Mouse (Mus musculus): ENCODE results near the gene Lrrn4cl. TPM values are rescaled to one million over a fixed set of nuclear protein-coding genes. Genes with fewer than 3 reads are reported as not detected.

The Lrrn4cl gene
- polyA plus RNA-seq (2015; fragmentation: Nextera tagmentation; extraction: Ambion mirVana) = 1.4 and 2.2 TPM in 2 replicates

DNA sequence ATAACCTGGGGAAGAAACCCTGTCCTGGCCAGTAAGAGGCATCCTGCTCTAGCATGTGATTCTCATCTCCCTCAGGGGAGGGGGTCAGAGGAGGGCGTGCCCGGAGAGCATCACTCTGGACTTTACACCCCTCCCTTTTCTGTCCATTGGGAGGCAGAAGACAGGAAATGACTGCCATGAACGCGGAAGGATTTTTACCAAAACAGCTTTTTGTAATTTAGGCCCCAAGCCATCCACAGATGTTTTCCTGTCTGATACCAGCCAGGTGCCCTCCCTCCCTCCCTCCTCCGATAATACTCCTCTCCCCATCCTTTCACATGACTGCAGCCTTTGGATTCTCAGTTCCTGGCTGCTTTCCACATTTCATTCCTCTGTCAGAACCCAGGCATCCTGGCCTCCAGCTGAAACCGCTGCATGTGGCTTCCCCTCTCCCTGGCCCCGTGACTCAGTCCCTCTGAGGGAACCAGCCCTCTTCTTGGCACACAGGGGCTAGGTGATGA lies at the start of gene Lrrn4cl:
Lrrn4cl (plus strand) TSS at position 367 of the 500 bp plus-strand sequence.

DNA sequence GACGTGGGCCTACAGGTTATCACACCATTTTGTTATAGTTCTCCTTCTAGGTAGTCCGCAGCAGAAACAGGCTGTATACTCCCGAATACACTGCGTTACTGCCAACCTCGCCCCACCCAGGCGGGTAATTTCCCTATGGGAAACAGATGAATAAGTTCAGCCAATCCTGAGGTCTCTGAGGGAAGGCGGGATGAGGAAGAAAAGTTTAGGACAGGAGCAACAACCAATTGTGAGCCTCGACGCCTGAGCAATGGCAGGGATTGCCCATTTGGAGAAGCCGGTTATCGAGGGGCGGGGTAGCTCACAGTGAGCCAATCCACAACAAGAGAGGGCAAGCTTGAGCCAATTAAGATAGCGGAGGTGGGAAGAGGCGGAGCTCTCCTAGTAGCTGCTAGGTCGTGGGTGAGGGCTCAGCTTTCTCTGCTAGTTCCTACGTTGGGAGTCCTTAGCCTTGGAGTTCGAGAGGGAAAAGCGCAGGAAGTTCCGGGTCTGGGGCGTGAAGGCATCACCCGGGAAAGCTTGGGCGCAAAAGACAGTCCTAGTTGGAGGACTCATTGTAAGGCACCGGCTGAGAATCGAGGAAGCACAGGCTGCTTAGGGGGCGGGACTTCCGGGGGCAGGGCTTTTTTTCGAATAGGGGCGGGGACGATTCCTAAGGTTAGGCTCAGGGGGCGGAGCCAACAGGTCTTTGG lies 48.3 kb upstream of the Lrrn4cl start, which contains the start of gene Zbtb3:
Zbtb3 (plus strand) TSS at position 426 of the 692 bp plus-strand sequence.

DNA sequence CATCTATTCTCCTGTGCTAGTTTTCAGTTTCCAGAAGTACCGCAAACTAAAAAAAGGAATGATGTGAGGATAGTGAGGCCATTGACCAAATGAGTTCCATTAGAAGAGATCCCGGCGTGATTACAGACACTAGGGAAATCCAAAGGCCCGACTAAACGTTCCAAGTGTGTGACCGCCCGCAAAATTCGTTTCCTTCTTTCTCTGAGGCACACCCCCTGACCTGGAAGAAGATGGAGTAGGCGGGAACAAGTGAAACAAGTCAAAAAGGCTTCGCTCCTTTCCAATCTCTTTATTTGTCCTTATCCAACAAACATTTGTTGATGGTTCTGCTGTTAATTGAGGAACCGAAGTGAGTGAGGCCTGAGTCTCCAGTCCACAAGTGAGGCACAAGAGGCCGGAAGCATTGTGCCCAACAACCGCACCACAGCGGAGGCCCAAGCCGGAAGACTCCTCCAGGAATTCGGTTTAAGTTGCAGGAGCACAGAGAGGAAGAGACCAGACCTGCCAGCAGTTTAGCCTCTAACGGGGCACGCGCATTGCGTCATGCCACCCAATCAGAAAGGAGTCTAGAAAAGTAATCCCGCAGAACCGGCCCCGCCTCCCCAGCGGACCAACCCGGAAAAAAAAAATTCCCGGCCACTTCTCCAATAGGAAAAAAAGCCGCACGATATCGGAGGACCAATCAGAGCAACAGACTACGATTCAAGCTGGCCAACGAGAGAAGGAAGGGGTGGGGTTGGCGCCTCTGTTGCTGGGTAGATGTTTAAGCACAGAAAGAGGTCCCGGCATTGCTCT lies 31.6 kb upstream of the Lrrn4cl start, which contains the start of gene Ttc9c:
Ttc9c (minus strand) TSS at position 533 of the 795 bp plus-strand sequence.

DNA sequence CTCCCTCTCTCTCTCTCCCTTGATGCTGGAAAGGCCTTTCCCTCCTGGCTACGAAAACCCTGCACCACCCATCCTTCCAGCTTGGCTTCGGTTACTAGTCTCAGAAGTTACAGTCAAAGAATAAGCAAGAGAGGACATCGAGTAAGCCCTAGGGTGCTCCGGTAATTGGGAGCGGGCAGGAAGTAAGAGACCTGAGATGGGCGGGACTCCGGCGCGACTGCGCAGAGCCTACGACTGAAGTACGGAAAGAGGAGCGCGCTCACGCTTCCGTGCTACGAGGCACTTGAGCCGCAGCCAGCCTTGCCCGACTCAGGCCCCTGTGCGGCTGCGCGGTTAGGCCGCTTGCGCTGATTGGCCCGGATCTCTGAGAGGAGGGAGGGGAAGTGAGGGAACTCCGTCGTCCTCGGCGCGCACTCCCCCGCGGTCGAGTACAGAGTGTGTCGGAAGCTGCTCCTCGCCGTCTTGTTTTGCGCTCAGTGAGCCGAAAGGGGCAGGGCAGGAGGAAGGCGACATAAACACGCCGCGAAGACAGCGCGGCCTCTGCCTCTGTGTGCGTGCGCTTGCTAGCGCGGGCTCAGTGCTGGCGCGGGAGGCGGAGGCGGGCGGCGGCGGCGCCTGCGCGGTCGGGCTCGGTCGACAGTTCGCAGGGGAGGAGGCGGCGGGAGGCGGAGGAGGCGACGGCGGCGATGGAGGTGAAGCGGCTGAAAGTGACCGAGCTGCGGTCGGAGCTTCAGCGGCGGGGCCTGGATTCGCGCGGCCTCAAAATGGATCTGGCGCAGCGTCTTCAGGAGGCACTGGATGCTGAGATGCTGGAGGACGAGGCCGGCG lies 30.8 kb upstream of the Lrrn4cl start, which contains the start of gene Hnrnpul2:
Hnrnpul2 (plus strand) TSS at position 415 of the 828 bp plus-strand sequence.

DNA sequence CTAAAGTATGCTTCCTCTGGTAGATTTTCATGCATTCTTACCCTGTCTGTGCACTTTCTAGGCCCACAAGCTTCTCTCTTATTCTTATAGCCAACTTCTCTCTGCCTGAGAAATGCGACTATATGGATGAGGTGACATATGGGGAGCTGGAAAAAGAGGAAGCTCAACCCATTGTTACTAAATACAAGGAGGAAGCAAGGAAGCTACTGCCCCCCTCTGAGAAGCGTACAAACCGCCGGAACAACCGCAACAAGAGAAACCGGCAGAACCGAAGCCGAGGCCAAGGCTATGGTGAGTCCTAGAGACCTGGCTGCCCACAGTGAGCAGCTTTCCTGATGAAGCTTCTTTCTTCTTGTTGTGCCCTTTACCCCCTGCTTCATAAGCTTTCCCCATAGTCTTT lies 20.9 kb upstream of the Lrrn4cl start, which contains the start of gene AC129217.1:
AC129217.1 (plus strand) TSS at position 114 of the 400 bp plus-strand sequence.

DNA sequence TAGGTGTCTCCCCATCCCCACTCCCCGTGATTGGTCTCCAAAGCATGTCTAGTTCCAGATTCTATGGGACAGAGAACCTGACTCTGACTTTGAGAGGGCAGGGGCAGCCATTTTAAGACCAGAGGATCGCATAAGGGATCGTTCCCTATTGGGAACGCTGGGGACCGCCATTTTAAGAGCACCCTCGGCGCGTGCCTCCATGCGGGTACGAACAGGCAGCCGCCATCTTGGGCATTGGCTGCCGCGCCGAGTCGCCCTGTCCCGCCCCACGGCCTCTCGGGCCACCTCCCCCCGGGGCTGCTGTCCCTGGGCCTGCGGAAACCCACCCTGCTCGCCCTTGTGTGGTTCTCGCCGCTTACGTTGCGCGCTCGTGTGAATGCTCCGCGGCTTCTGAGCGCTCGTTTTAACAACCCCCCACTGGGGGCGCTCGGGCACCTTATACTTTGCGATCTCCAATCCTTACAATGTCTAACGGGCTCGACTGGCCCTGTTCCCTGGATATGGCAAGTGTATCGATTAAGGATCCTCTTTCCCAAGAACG lies 13.2 kb upstream of the Lrrn4cl start, which contains the start of gene Bscl2:
Bscl2 (plus strand) TSS at position 217 of the 541 bp plus-strand sequence.

DNA sequence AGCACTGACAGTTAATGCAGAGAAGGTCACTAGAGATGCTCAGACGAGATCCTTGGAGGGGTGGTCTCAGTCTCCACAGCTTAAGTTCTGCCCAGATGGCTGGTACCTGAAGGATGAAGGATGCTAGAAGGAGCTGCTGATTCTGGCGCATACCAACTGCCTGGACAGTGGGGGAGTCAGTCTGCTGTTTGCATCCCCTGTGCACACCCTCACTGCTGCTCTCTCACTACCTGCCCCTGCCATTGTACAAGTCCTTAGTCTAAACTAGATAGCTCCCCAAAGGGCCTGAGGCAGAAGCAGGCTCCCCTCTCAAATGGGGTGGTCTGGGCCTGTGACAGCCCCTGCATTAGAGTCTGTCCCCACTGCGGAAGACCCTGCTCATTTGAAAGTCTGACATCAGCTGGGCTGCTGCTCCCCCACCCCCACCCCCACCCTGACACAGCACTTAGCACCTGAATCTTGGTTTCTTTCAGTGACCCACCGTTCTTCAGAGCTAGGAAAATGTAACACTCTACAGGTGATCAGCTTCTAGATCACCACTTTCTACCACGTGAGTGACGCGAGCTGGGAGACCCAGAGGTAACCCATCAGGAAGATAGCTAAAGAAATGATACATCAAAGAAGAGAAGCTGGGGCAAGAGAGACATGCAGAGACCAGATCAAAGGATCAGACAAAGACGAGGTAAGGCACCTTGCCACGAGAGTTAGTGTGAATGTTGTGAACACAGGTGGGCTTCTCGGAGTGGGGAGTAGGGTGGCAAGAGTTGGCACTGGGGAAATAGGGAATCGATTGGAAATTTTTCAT lies 11.3 kb upstream of the Lrrn4cl start, which contains the start of gene Gng3:
Gng3 (minus strand) TSS at position 92 of the 805 bp plus-strand sequence.

DNA sequence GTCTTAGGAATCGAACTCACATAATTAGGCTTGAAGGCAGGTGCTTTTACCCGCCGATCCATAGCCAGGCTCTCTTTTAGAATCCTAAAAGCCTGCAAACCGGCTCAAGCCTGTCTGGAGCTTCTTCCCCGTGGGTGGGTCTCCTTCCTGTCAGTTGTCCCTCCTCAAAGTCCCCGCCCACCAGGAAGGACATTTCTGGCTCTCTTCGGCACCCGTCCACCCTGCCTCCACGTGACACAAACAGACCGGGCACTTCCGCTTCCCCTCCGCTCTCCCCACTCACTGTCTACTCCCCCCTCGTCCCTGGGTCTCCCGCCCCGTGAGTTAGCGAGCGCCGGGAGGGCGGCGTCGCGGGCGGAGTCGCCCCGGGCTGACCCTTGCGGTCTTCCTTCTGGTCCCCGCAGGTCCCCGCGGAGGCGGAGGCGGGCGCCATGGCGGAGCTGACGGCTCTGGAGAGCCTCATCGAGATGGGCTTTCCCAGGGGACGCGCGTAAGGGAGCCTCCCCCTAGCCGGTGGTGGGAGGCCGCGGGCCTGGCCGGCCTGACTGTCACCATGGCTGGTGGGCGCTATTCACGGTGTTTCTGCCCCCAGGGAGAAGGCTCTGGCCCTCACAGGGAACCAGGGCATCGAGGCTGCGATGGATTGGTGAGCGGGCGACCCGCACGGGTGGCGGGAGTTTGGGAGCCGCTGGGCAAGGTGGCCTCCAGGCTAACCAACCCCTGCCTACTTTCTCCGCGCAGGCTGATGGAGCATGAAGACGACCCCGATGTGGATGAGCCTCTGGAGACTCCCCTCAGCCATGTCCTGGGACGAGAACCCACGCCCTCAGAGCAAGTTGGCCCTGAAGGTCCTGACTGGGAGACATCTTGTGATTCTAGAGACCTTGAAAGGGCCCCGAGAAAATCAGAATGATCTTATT lies 21.0 kb downstream of the Lrrn4cl start, which contains the start of gene Ubxn1:
Ubxn1 (plus strand) TSS at position 230 of the 920 bp plus-strand sequence.

DNA sequence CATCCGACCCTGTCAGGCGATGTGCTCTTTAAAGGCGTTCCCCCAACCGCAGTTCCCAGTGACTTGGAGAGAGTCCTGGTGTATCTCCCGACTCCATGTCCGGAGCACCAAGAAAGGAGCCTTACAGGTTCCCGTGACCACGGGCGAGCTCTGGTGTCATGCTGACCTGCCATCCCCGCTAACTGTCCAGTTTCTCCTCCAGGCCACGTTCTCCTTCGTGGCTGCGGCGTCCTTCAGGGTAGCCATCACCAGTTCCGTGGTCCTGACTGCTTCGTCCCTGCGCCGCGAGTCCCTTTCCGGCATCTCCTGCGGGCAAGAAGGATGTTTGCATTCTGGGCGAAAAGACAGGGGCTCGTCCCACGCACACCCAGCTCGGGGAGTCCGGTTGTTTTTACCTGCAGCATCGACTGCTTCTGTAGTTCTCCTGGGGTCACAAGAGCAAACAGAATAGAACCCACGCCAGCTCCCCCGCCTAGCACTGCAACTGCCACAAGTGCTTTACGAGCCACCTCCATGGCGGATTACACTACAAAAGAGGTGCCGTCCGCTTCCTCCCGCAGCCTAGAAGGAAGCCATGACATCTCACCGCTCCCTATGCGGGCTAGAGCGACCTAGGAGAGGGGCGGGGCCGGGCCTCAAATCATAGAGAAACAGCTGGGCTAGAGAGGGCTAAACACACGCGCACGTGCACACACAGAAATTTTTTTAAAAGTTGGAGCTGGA lies 29.9 kb downstream of the Lrrn4cl start, which contains the start of gene Uqcc3:
Uqcc3 (minus strand) TSS at position 613 of the 723 bp plus-strand sequence.

DNA sequence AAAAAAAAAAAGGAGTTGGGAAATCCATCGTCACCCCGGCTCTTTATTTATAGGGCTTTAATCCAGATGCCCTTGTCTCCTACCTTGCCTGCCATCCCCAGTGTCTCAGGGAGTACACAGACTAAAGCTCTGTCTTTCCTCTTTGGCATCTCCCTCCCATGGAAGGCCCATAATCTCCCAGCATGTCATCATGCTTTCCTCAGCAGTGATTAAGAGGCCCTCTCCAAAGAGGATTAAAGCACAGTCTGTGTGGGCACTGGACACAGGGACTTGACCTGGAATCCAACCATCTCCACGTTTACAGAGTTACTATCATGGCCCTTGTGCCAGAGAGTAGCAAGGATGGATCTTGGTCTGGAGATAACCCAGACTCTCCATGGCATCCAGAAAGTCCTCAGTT lies 33.0 kb downstream of the Lrrn4cl start, which contains the start of the genes Lbhd1 and Gm49403:
Lbhd1 (plus strand) TSS at position 117 of the 400 bp plus-strand sequence.
Gm49403 (plus strand) TSS at position 315 of the 400 bp plus-strand sequence.

DNA sequence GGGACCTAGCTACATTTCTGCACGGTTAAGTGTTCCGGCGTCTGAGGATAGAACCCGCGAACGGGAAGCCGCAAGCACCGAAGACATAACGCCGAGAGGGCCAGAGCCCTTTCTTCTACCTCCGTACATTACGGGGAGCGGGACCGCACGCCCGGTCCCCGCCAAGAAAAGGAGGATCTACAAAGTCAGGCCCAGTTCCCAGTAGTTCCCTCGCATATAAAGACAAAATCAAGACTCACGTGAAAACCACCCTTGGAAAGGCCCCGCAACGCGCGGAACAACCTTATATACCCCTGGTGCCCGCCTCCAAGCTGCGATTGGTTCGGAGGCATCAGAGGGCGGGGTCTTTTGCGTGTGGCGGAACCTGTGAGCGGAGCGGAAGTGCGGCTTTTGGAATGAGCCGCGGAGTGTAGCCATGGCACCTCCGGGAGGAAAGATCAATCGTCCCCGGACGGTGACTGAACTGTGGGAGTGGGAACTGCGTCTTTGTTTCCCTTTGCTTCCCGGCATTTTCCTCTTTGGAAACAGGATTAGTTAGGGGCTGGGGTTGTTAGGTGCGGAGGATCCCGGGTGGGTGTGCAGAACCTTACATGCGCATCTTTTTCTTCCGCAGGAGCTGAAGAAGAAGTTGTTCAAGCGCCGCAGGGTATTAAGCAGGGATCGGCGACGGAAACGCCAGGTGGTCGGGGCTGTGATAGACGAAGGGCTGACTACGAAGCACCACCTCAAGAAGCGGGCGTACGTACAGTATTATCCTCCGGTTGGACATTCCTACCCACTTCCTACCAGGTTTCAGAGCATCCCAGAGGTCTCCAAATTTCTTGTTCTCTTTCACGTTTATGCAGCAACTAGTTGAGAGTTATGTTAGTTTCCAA lies 38.2 kb downstream of the Lrrn4cl start, which contains the start of the genes 1810009A15Rik and Gm49416:
1810009A15Rik (plus strand) TSS at position 343 of the 875 bp plus-strand sequence.
Gm49416 (plus strand) TSS at position 416 of the 875 bp plus-strand sequence.

DNA sequence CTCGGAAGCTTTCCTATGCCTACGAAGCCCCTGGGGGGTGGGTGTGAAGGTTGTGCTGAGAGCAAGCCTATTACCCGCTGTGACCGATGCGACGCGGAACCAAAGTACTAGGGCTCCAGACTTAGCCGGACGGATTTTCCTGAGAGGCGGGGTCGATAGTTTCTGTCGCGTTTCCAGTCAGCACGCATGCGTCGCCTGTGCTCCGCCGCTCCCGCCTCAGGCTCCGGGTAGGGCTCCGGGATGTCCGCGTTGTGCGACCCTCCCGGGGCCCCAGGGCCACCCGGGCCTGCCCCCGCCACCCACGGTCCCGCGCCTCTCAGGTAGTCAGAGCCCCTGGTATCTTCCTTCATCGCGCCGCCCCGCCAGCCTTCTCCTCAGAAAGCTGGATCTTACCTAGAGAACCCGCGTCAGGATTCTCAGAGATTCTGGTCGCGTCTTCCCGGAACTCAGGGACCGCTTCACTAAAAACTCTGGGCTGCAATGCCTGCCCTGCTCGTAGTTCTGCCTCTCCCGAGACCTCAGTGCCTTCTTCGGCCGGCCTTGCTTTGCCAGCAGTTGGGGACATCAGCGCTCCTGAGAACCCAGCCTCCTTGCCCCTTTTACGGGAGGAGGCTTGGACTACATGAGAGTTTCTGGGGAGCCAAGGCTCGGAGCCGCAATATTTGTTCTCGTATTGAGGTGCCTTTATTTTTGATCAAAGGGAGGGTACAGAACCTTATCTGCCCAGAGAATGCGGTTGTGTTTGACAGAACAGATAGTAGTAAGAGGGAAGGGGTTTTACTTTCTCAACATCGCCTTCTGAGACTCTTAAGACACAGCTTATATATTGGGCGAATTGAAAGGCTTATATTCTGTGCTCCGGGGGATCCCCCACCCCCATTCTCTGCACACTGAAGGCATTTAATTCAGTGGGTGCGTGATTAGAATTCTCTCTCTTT lies 42.5 kb downstream of the Lrrn4cl start, which contains the start of gene Ints5:
Ints5 (plus strand) TSS at position 177 of the 938 bp plus-strand sequence.

DNA sequence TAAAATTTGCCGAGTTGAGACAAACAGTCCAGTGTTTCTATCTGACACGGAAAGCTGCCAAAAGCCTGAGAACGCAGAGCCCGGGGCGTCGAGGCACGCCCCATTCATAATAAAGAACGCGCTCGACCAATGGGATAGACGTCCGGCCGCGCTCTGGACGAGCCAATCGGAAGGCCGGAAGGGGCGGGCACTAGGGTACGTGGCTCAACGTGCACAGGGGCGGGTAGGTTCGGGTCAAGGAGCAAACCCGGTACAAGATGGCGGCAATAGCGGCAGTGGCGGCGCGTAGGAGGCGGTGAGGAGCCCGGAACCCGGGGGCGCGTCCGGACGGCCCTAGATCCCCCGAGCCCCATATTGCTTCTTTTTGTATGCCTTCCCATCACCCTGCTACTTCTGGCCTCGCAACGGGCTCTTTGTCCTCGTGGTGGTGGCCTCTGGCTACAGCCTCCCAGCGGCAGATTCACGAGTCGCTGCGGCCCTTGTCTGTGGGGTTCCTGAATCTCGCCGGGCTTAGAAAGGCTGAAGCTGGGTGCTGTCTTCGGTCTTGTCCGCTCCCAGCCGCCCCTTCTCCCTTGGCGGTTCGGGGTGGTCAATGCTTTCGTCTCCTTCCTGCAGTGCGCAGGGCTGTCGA lies 47.4 kb downstream of the Lrrn4cl start, which contains the start of gene Ganab:
Ganab (plus strand) TSS at position 207 of the 631 bp plus-strand sequence.

Data from neural tube, postnatal 0 days (tissue).